Mouse (Mus musculus) forebrain, embryonic 10.5 days (tissue): ENCODE measurements around the gene Cbln3. TPM values are rescaled to one million over a fixed set of nuclear protein-coding genes. Genes with fewer than 3 reads are reported as not detected.

Experiments
- DNase-seq: peaks from one replicate; pipeline ENCODE4 v3.0.0-alpha.2; 2017; ENCODE audit warnings: low spot score; ENCODE audit errors: extremely low spot score
- H3K27ac ChIP-seq: fragments of 300-500 bp; sonication (generic); 2 replicates; pipeline ENCODE4 v1.5.1; 2016; ENCODE audit warnings: mild to moderate bottlenecking
- H3K27me3 ChIP-seq: fragments of 300-500 bp; sonication (generic); 2 replicates; pipeline ENCODE4 v1.6.1; 2016; ENCODE audit warnings: mild to moderate bottlenecking; ENCODE audit not compliant: poor library complexity, severe bottlenecking
- H3K36me3 ChIP-seq: fragments of 300-500 bp; sonication (generic); replicated peaks from 2 replicates; pipeline ENCODE4 v1.6.1; 2016; ENCODE audit warnings: mild to moderate bottlenecking, moderate library complexity
- H3K4me1 ChIP-seq: fragments of 300-500 bp; sonication (generic); 2 replicates; pipeline ENCODE4 v1.6.1; 2016
- H3K4me3 ChIP-seq: fragments of 300-500 bp; sonication (generic); 2 replicates; pipeline ENCODE4 v1.5.1; 2016; ENCODE audit warnings: mild to moderate bottlenecking, moderate library complexity
- H3K9me3 ChIP-seq: fragments of 300-500 bp; sonication (generic); 2 replicates; pipeline ENCODE4 v1.6.1; 2016; ENCODE audit warnings: mild to moderate bottlenecking, moderate library complexity
- WGBS: fragments of 180-500 bp; shearing (Covaris S2); methylation state at CpG from one replicate; pipeline ENCODE4 v1.1.7; 2016; 5-methylcytosine and 5-hydroxymethylcytosine counted together
- polyA plus RNA-seq: library from polyadenylated mRNA; unstranded; fragments of >200 nt; fragmentation: Nextera tagmentation; extraction: Ambion mirVana; gene quantifications from 2 replicates; pipeline ENCODE4 v1.2.1, GENCODE M21; 2016

The Cbln3 gene
- polyA plus RNA-seq, 1 experiment from 2014 or later = 0.10 TPM

GRCm38 (mm10) chr14:55873714-55874683 is 10.2 kb downstream of the Cbln3 start:
- Histone ChIP-seq H3K36me3 (peaks cover 44% of the 10 kb centered on the region), H3K27ac (peak overlapping the region; percentile 77), H3K4me3 (peak overlapping the region; percentile 41)

GRCm38 (mm10) chr14:55873242-55873713 is 10.9 kb downstream of the Cbln3 start:
- peaks cover 22% of the 10 kb centered on the region for H3K4me1 ChIP-seq
- no peaks in the 10 kb centered on the region for H3K27me3 ChIP-seq
- H3K4me3 ChIP-seq = peak overlapping the region; percentile 41; the same call in 1 of the 2 replicates
- H3K27ac ChIP-seq = peak overlapping the region; percentile 77
- DNase-seq = no peak
- WGBS = 90% methylated on average over 8 of the region's 8 CpGs
- no peaks in the 10 kb centered on the region for H3K9me3 ChIP-seq
- peaks cover 52% of the 10 kb centered on the region for H3K36me3 ChIP-seq

More at GRCm38 (mm10) chr14:55873714-55874683, 10.2 kb downstream of the Cbln3 start:
- DNase-seq = peak; percentile 88
- Histone ChIP-seq H3K4me1 (peaks cover 26% of the 10 kb centered on the region), H3K9me3 (no peaks in the 10 kb centered on the region), H3K27me3 (no peaks in the 10 kb centered on the region)
- WGBS = 16% methylated on average over 30 of the region's 30 CpGs

GRCm38 (mm10) chr14:55872551-55872950 is 11.6 kb downstream of the Cbln3 start:
- Histone ChIP-seq H3K4me3 (no peak overlapping the region), H3K36me3 (peaks cover 59% of the 10 kb centered on the region), H3K9me3 (no peaks in the 10 kb centered on the region), H3K27me3 (no peaks in the 10 kb centered on the region), H3K27ac (0 out of 2 replicates have a peak overlapping the region, but pooled peaks have one; percentile 77), H3K4me1 (peaks cover 16% of the 10 kb centered on the region)
- DNase-seq = no peak
- WGBS = 92% methylated on average over 17 of the region's 17 CpGs

GRCm38 (mm10) chr14:55872039-55872438 is 12.2 kb downstream of the Cbln3 start:
- peaks cover 13% of the 10 kb centered on the region for H3K4me1 ChIP-seq
- peaks cover 64% of the 10 kb centered on the region for H3K36me3 ChIP-seq
- H3K27ac ChIP-seq = no peak overlapping the region

GRCm38 (mm10) chr14:55869538-55869937 is 14.7 kb downstream of the Cbln3 start:
- H3K4me3 ChIP-seq = no peak overlapping the region
- no peaks in the 10 kb centered on the region for H3K9me3 ChIP-seq
- H3K4me1 ChIP-seq = peaks cover 13% of the 10 kb centered on the region
- WGBS = 97% methylated on average over 6 of the region's 6 CpGs
- H3K27me3 ChIP-seq = no peaks in the 10 kb centered on the region
- peaks cover 89% of the 10 kb centered on the region for H3K36me3 ChIP-seq
- no peak overlapping the region for H3K27ac ChIP-seq
- DNase-seq = no peak

More at GRCm38 (mm10) chr14:55872039-55872438, 12.2 kb downstream of the Cbln3 start:
- Histone ChIP-seq H3K9me3 (no peaks in the 10 kb centered on the region), H3K27me3 (no peaks in the 10 kb centered on the region), H3K4me3 (no peak overlapping the region)
- no peak for DNase-seq
- 93% methylated on average over 12 of the region's 12 CpGs for WGBS

GRCm38 (mm10) chr14:55868230-55869026 is 15.8 kb downstream of the Cbln3 start:
- Histone ChIP-seq H3K9me3 (no peaks in the 10 kb centered on the region), H3K36me3 (peaks cover 100% of the 10 kb centered on the region), H3K4me3 (no peak overlapping the region), H3K27me3 (no peaks in the 10 kb centered on the region), H3K4me1 (peaks cover 8% of the 10 kb centered on the region), H3K27ac (no peak overlapping the region)
- DNase-seq = no peak
- WGBS = 91% methylated on average over 14 of the region's 14 CpGs

- H3K27me3 ChIP-seq = no peaks in the 10 kb centered on the region
- no peaks in the 10 kb centered on the region for H3K9me3 ChIP-seq
- DNase-seq = peak; percentile 71
- H3K4me1 ChIP-seq = peaks cover 16% of the 10 kb centered on the region
- peaks cover 100% of the 10 kb centered on the region for H3K36me3 ChIP-seq
- no peak overlapping the region for H3K27ac ChIP-seq
- 38% methylated on average over 4 of the region's 4 CpGs for WGBS
- no peak overlapping the region for H3K4me3 ChIP-seq
These were observed 17.2 kb downstream of the Cbln3 start for GRCm38 (mm10) chr14:55866962-55867361.

- Histone ChIP-seq H3K27me3 (no peaks in the 10 kb centered on the region), H3K27ac (peak overlapping the region; percentile 36; the same call in 1 of the 2 replicates), H3K9me3 (no peaks in the 10 kb centered on the region), H3K36me3 (peaks cover 81% of the 10 kb centered on the region), H3K4me3 (no peak overlapping the region), H3K4me1 (peaks cover 28% of the 10 kb centered on the region)
- peak; percentile 69 for DNase-seq
- WGBS = 49% methylated on average over 7 of the region's 7 CpGs
These were observed 20.4 kb downstream of the Cbln3 start for GRCm38 (mm10) chr14:55863773-55864172.

GRCm38 (mm10) chr14:55862970-55863369 is 21.2 kb downstream of the Cbln3 start:
- Histone ChIP-seq H3K27ac (peak overlapping the region; percentile 0; the same call in 1 of the 2 replicates), H3K4me3 (no peak overlapping the region), H3K36me3 (peaks cover 77% of the 10 kb centered on the region), H3K27me3 (no peaks in the 10 kb centered on the region), H3K4me1 (peaks cover 29% of the 10 kb centered on the region), H3K9me3 (no peaks in the 10 kb centered on the region)
- no peak for DNase-seq
- 97% methylated on average over 10 of the region's 10 CpGs for WGBS

GRCm38 (mm10) chr14:55862186-55862585 is 22.0 kb downstream of the Cbln3 start:
- no peak for DNase-seq
- Histone ChIP-seq H3K4me1 (peaks cover 37% of the 10 kb centered on the region), H3K9me3 (no peaks in the 10 kb centered on the region), H3K36me3 (peaks cover 76% of the 10 kb centered on the region), H3K27me3 (no peaks in the 10 kb centered on the region), H3K27ac (no peak overlapping the region), H3K4me3 (no peak overlapping the region)
- WGBS = 76% methylated on average over 6 of the region's 6 CpGs

- peak overlapping the region; percentile 35 for H3K27ac ChIP-seq
- no peaks in the 10 kb centered on the region for H3K27me3 ChIP-seq
- WGBS = 69% methylated on average over 4 of the region's 4 CpGs
- H3K4me3 ChIP-seq = peak overlapping the region; percentile 18
- no peaks in the 10 kb centered on the region for H3K9me3 ChIP-seq
- H3K4me1 ChIP-seq = peaks cover 71% of the 10 kb centered on the region
- H3K36me3 ChIP-seq = peaks cover 34% of the 10 kb centered on the region
- DNase-seq = no peak
These were observed 26.6 kb downstream of the Cbln3 start for GRCm38 (mm10) chr14:55857588-55857987.

- H3K27ac ChIP-seq = peak overlapping the region; percentile 93
- H3K27me3 ChIP-seq = no peaks in the 10 kb centered on the region
- 0% methylated on average over 4 of the region's 4 CpGs for WGBS
- H3K36me3 ChIP-seq = peaks cover 24% of the 10 kb centered on the region
- no peaks in the 10 kb centered on the region for H3K9me3 ChIP-seq
- DNase-seq = peak; percentile 53
- H3K4me1 ChIP-seq = peaks cover 67% of the 10 kb centered on the region
- H3K4me3 ChIP-seq = peak overlapping the region; percentile 70
These were observed 29.1 kb downstream of the Cbln3 start for GRCm38 (mm10) chr14:55855101-55855561.
